Mouse (Mus musculus) myocyte (in vitro differentiated cells): ENCODE measurements around the gene Alkbh1. TPM values are rescaled to one million over a fixed set of nuclear protein-coding genes. Genes with fewer than 3 reads are reported as not detected.

Experiments used
- H3K27me3 ChIP-seq: one replicate; pipeline ENCODE4 v1.6.1; 2011; ENCODE audit not compliant: control insufficient read depth, insufficient read depth, insufficient read length
- H3K36me3 ChIP-seq: one replicate; pipeline ENCODE4 v1.6.1; 2011; ENCODE audit not compliant: control insufficient read depth, insufficient read depth
- H3K4me2 ChIP-seq: one replicate; pipeline ENCODE4 v1.6.1; 2011; ENCODE audit warnings: low read depth, control low read depth
- H3K4me3 ChIP-seq: one replicate; pipeline ENCODE4 v1.5.1; 2011; ENCODE audit warnings: mild to moderate bottlenecking, control low read depth, moderate library complexity
- H3K79me2 ChIP-seq: one replicate; pipeline ENCODE4 v1.6.1; 2011; ENCODE audit not compliant: control insufficient read depth, insufficient read depth
- H3ac ChIP-seq: one replicate; pipeline ENCODE4 v1.6.1; 2011; ENCODE audit not compliant: control insufficient read depth, insufficient read length
- CEBPB ChIP-seq: IDR thresholded peaks from 2 replicates; pipeline ENCODE4 v1.6.1; 2011; ENCODE audit warnings: mild to moderate bottlenecking, moderate library complexity; ENCODE audit not compliant: poor library complexity, insufficient read depth, severe bottlenecking
- E2F4 ChIP-seq: IDR thresholded peaks from one replicate; pipeline ENCODE4 v1.6.1; 2011; ENCODE audit warnings: mild to moderate bottlenecking, control low read depth, moderate library complexity; ENCODE audit not compliant: insufficient read depth
- MAX ChIP-seq: IDR thresholded peaks from one replicate; pipeline ENCODE4 v1.6.1; 2011; ENCODE audit warnings: low read depth, mild to moderate bottlenecking, control low read depth
- MYOD1 ChIP-seq, 3 experiments: IDR thresholded peaks; one replicate each; pipeline ENCODE4 v1.6.1; 2011; ENCODE audit warnings: control low read depth in 2 of 3, low read depth in 2 of 3, mild to moderate bottlenecking in 2 of 3, moderate library complexity in 1 of 3; ENCODE audit not compliant: insufficient read length in 2 of 3, control insufficient read depth in 1 of 3
- MYOG ChIP-seq, 3 experiments: IDR thresholded peaks; one replicate each; pipeline ENCODE4 v1.6.1; 2011; ENCODE audit warnings: control low read depth in 2 of 3, low read depth in 2 of 3, mild to moderate bottlenecking in 2 of 3; ENCODE audit not compliant: insufficient read length in 2 of 3, control insufficient read depth in 1 of 3, insufficient read depth in 1 of 3
- POLR2A ChIP-seq: IDR thresholded peaks from one replicate; pipeline ENCODE4 v1.6.1; 2011; ENCODE audit warnings: low read depth, mild to moderate bottlenecking, control low read depth, moderate library complexity; ENCODE audit not compliant: insufficient read length
- POLR2AphosphoS2 ChIP-seq: IDR thresholded peaks from one replicate; pipeline ENCODE4 v1.6.1; 2011; ENCODE audit warnings: low read depth, control low read depth; ENCODE audit not compliant: insufficient read length
- REST ChIP-seq: IDR thresholded peaks from one replicate; pipeline ENCODE4 v1.6.1; 2011; ENCODE audit warnings: mild to moderate bottlenecking, control low read depth, moderate library complexity; ENCODE audit not compliant: insufficient read depth, insufficient read length
- SRF ChIP-seq: IDR thresholded peaks from one replicate; pipeline ENCODE4 v1.6.1; 2011; ENCODE audit warnings: low read depth; ENCODE audit not compliant: control insufficient read depth, insufficient read length
- TCF12 ChIP-seq: IDR thresholded peaks from one replicate; pipeline ENCODE4 v1.6.1; 2011; ENCODE audit warnings: mild to moderate bottlenecking, control low read depth; ENCODE audit not compliant: poor library complexity, insufficient read depth, severe bottlenecking
- TCF3 ChIP-seq: IDR thresholded peaks from one replicate; pipeline ENCODE4 v1.6.1; 2011; ENCODE audit warnings: low read depth, control low read depth; ENCODE audit not compliant: insufficient read length
- USF1 ChIP-seq: IDR thresholded peaks from one replicate; pipeline ENCODE4 v1.6.1; 2011; ENCODE audit warnings: low read depth, mild to moderate bottlenecking, control low read depth, moderate library complexity
- polyA plus RNA-seq: library from polyadenylated mRNA; unstranded; fragments of >200 nt; fragmentation: generic; extraction: Trizol; gene quantifications from one replicate; pipeline ENCODE4 v1.2.1, GENCODE M21; 2012; ENCODE audit warnings: missing spikeins

Alkbh1 gene
- polyA plus RNA-seq, 1 experiment = 9.3 TPM

DNA sequence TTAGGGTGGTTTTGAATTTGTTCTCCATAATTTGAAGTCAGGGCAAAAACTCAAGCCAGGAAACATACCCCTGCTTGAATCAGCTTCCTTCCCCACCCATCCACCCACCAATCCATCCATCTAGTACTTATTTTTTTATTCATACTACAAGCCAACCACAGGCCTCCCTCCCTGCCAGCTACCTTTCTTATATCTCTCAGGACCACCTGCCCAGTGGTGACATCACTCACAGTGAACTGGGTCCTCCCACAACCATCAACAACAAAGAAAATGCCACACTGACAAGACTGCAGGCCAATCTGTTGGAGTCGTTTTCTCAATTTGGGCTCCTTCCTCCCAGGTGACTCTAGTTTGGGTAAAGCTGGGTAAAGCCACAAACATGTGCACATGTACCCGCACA lies 64.3 kb downstream of the Alkbh1 start:
- Histone ChIP-seq H3K4me2 (no peak overlapping the region), H3ac (no peak overlapping the region), H3K79me2 (peaks cover 91% of the 10 kb centered on the region), H3K36me3 (no peaks in the 10 kb centered on the region), H3K27me3 (no peaks in the 10 kb centered on the region), H3K4me3 (no peak overlapping the region)
- no peak for TF ChIP-seq REST
- no peak for TF ChIP-seq POLR2A
- TF ChIP-seq TCF3 = no peak
- TF ChIP-seq USF1 = no peak
- TF ChIP-seq TCF12 = no peak
- TF ChIP-seq POLR2AphosphoS2 = no peak
- no peak for TF ChIP-seq SRF
- TF ChIP-seq MYOG (IDR thresholded peaks at IDR 0.05; ENCODE audit: control insufficient read depth in 1 of 3, insufficient read depth in 1 of 3, insufficient read length in 2 of 3, low read depth in 2 of 3) = no peak
- no peak for TF ChIP-seq MYOD1 (IDR thresholded peaks at IDR 0.05; ENCODE audit: control insufficient read depth in 1 of 3, insufficient read length in 2 of 3, low read depth in 2 of 3)
- TF ChIP-seq MAX = no peak
- no peak for TF ChIP-seq E2F4
- TF ChIP-seq CEBPB = no peak

Other genes starting within 250 kb of the Alkbh1 start
- gene Samd15, start 244.3 kb downstream of the Alkbh1 start, polyA plus RNA-seq = 0.29 TPM
- 2.1 TPM for gene Tmed8, start 243.6 kb downstream of the Alkbh1 start, polyA plus RNA-seq
- 0.13 TPM for gene Noxred1, start 205.3 kb downstream of the Alkbh1 start, polyA plus RNA-seq
- gene Vipas39, start 177.8 kb downstream of the Alkbh1 start, polyA plus RNA-seq = 16.4 TPM
- gene Ahsa1, start 177.5 kb downstream of the Alkbh1 start, polyA plus RNA-seq = 148 TPM
- gene Ism2, start 144.3 kb downstream of the Alkbh1 start, polyA plus RNA-seq = 0.12 TPM
- 43.4 TPM for gene Sptlc2, start 55.7 kb downstream of the Alkbh1 start, polyA plus RNA-seq
- 101 TPM for gene Slirp, start 121 bp downstream of the Alkbh1 start, polyA plus RNA-seq
- gene Snw1, start 28.3 kb upstream of the Alkbh1 start, polyA plus RNA-seq = 48.2 TPM
- not detected for gene Gm5788, start 50.7 kb upstream of the Alkbh1 start, polyA plus RNA-seq
- 0.16 TPM for gene Gm8300, start 70.3 kb upstream of the Alkbh1 start, polyA plus RNA-seq
- gene Oog1, start 158.7 kb upstream of the Alkbh1 start, polyA plus RNA-seq = 0.19 TPM
- 0.98 TPM for gene Gm4027, start 174.9 kb upstream of the Alkbh1 start, polyA plus RNA-seq
- 0.88 TPM for gene Gm16381, start 200.6 kb upstream of the Alkbh1 start, polyA plus RNA-seq